Mouse (Mus musculus) lung, embryonic 16.5 days (tissue): Measurements from ENCODE around the gene Dmd. TPM values are rescaled to one million over a fixed set of nuclear protein-coding genes. Genes with fewer than 3 reads are reported as not detected.

Source experiments
- ATAC-seq: fragments of 200-750 bp; cut with Nextera tagmentation; 2 replicates; pipeline ENCODE4 v1.8.0; 2017; ENCODE audit warnings: low read depth, mild to moderate bottlenecking, moderate library complexity
- H3K27ac ChIP-seq: fragments of 300-500 bp; sonication (generic); 2 replicates; pipeline ENCODE4 v1.5.1; 2014; ENCODE audit warnings: mild to moderate bottlenecking, control low read depth, low read length
- H3K27me3 ChIP-seq: fragments of 300-500 bp; sonication (generic); 2 replicates; pipeline ENCODE4 v1.6.1; 2014; ENCODE audit warnings: low read depth, low read length, mixed read lengths; ENCODE audit not compliant: control insufficient read depth, insufficient read depth
- H3K36me3 ChIP-seq: fragments of 300-500 bp; sonication (generic); 2 replicates; pipeline ENCODE4 v1.6.1; 2014; ENCODE audit warnings: low read length; ENCODE audit not compliant: control insufficient read depth, insufficient read depth
- H3K4me1 ChIP-seq: fragments of 300-500 bp; sonication (generic); replicated peaks from 2 replicates; pipeline ENCODE4 v1.6.1; 2014; ENCODE audit warnings: low read length, mixed read lengths; ENCODE audit not compliant: control insufficient read depth, insufficient read depth
- H3K4me2 ChIP-seq: fragments of 300-500 bp; sonication (generic); 2 replicates; pipeline ENCODE4 v1.6.1; 2014; ENCODE audit warnings: low read depth, low read length, control low read depth
- H3K4me3 ChIP-seq: fragments of 300-500 bp; sonication (generic); 2 replicates; pipeline ENCODE4 v1.5.1; 2014; ENCODE audit warnings: mild to moderate bottlenecking, low read length, control low read depth
- H3K9ac ChIP-seq: fragments of 300-500 bp; sonication (generic); 2 replicates; pipeline ENCODE4 v1.6.1; 2014; ENCODE audit warnings: low read length, control low read depth
- H3K9me3 ChIP-seq: fragments of 300-500 bp; sonication (generic); 2 replicates; pipeline ENCODE4 v1.6.1; 2016; ENCODE audit warnings: low read length; ENCODE audit not compliant: control insufficient read depth
- WGBS: fragments of 180-500 bp; shearing (Covaris S2); extraction: QIAGEN DNeasy Blood & Tissue Kit; methylation state at CpG from one replicate; pipeline ENCODE4 v1.1.7; 2014; 5-methylcytosine and 5-hydroxymethylcytosine counted together
- polyA plus RNA-seq: library from polyadenylated mRNA; unstranded; fragments of >200 nt; fragmentation: Nextera tagmentation; extraction: Ambion mirVana; gene quantifications from 2 replicates; pipeline ENCODE4 v1.2.1, GENCODE M21; 2015

The Dmd gene
- polyA plus RNA-seq, 1 experiment from 2014 or later: 29.7 TPM

GRCm38 (mm10) chrX:84165872-84166271 lies 1217.2 kb downstream of the Dmd start:
- Histone ChIP-seq H3K27ac (no peak overlapping the region), H3K36me3 (no peaks in the 10 kb centered on the region), H3K4me2 (no peak overlapping the region), H3K4me3 (no peak overlapping the region), H3K27me3 (no peaks in the 10 kb centered on the region), H3K4me1 (no peaks in the 10 kb centered on the region), H3K9me3 (no peaks in the 10 kb centered on the region), H3K9ac (no peak overlapping the region)
- 42% methylated on average over 2 of the region's 2 CpGs for WGBS
- ATAC-seq: no peak

GRCm38 (mm10) chrX:84241297-84241859 lies 1292.7 kb downstream of the Dmd start:
- no peak overlapping the region for H3K27ac ChIP-seq
- ATAC-seq: no peak
- H3K9ac ChIP-seq: no peak overlapping the region
- no peaks in the 10 kb centered on the region for H3K27me3 ChIP-seq
- no peaks in the 10 kb centered on the region for H3K36me3 ChIP-seq
- H3K4me2 ChIP-seq: no peak overlapping the region
- H3K9me3 ChIP-seq: no peaks in the 10 kb centered on the region
- no peaks in the 10 kb centered on the region for H3K4me1 ChIP-seq
- H3K4me3 ChIP-seq: no peak overlapping the region
- WGBS: 45% methylated on average over 2 of the region's 2 CpGs

GRCm38 (mm10) chrX:84330593-84330992 lies 1381.9 kb downstream of the Dmd start:
- ATAC-seq: no peak
- Histone ChIP-seq H3K4me3 (no peak overlapping the region), H3K4me2 (no peak overlapping the region), H3K9ac (no peak overlapping the region), H3K9me3 (no peaks in the 10 kb centered on the region), H3K4me1 (no peaks in the 10 kb centered on the region), H3K27me3 (no peaks in the 10 kb centered on the region), H3K27ac (no peak overlapping the region), H3K36me3 (no peaks in the 10 kb centered on the region)

- H3K27me3 ChIP-seq: no peaks in the 10 kb centered on the region
- H3K4me3 ChIP-seq: no peak overlapping the region
- no peaks in the 10 kb centered on the region for H3K36me3 ChIP-seq
- 85% methylated on average over 1 of the region's 1 CpGs for WGBS
- H3K4me1 ChIP-seq: no peaks in the 10 kb centered on the region
- H3K9ac ChIP-seq: no peak overlapping the region
- H3K27ac ChIP-seq: no peak overlapping the region
- H3K4me2 ChIP-seq: no peak overlapping the region
- no peak for ATAC-seq
- H3K9me3 ChIP-seq: no peaks in the 10 kb centered on the region
Observed at GRCm38 (mm10) chrX:84332177-84332576, 1383.5 kb downstream of the Dmd start.

GRCm38 (mm10) chrX:84364981-84365380 lies 1416.3 kb downstream of the Dmd start:
- Histone ChIP-seq H3K4me1 (no peaks in the 10 kb centered on the region), H3K9ac (no peak overlapping the region), H3K36me3 (no peaks in the 10 kb centered on the region), H3K27me3 (no peaks in the 10 kb centered on the region), H3K4me2 (no peak overlapping the region), H3K27ac (no peak overlapping the region), H3K9me3 (no peaks in the 10 kb centered on the region), H3K4me3 (no peak overlapping the region)
- ATAC-seq: no peak

- Histone ChIP-seq H3K9me3 (no peaks in the 10 kb centered on the region), H3K4me2 (no peak overlapping the region), H3K4me1 (no peaks in the 10 kb centered on the region), H3K4me3 (no peak overlapping the region), H3K36me3 (no peaks in the 10 kb centered on the region), H3K27me3 (no peaks in the 10 kb centered on the region), H3K9ac (no peak overlapping the region), H3K27ac (no peak overlapping the region)
- ATAC-seq: no peak
- 51% methylated on average over 4 of the region's 4 CpGs for WGBS
Observed at GRCm38 (mm10) chrX:84435608-84436007, 1486.9 kb downstream of the Dmd start.

- H3K27ac ChIP-seq: no peak overlapping the region
- no peak overlapping the region for H3K4me2 ChIP-seq
- H3K4me1 ChIP-seq: no peaks in the 10 kb centered on the region
- ATAC-seq: no peak
- 73% methylated on average over 4 of the region's 4 CpGs for WGBS
- no peak overlapping the region for H3K4me3 ChIP-seq
- H3K9ac ChIP-seq: no peak overlapping the region
- no peaks in the 10 kb centered on the region for H3K36me3 ChIP-seq
- H3K9me3 ChIP-seq: no peaks in the 10 kb centered on the region
- no peaks in the 10 kb centered on the region for H3K27me3 ChIP-seq
Observed at GRCm38 (mm10) chrX:84436556-84436955, 1487.9 kb downstream of the Dmd start.

- H3K9ac ChIP-seq: no peak overlapping the region
- H3K4me3 ChIP-seq: no peak overlapping the region
- 68% methylated on average over 3 of the region's 3 CpGs for WGBS
- no peaks in the 10 kb centered on the region for H3K36me3 ChIP-seq
- no peak for ATAC-seq
- H3K9me3 ChIP-seq: no peaks in the 10 kb centered on the region
- no peak overlapping the region for H3K27ac ChIP-seq
- H3K4me1 ChIP-seq: no peaks in the 10 kb centered on the region
- no peaks in the 10 kb centered on the region for H3K27me3 ChIP-seq
- no peak overlapping the region for H3K4me2 ChIP-seq
Observed at GRCm38 (mm10) chrX:84442996-84443395, 1494.3 kb downstream of the Dmd start.

GRCm38 (mm10) chrX:84443985-84444384 lies 1495.3 kb downstream of the Dmd start:
- H3K27me3 ChIP-seq: no peaks in the 10 kb centered on the region
- no peaks in the 10 kb centered on the region for H3K36me3 ChIP-seq
- H3K4me3 ChIP-seq: no peak overlapping the region
- no peaks in the 10 kb centered on the region for H3K4me1 ChIP-seq
- H3K4me2 ChIP-seq: no peak overlapping the region
- WGBS: 66% methylated on average over 3 of the region's 3 CpGs
- H3K9me3 ChIP-seq: no peaks in the 10 kb centered on the region
- H3K9ac ChIP-seq: no peak overlapping the region
- ATAC-seq: no peak
- no peak overlapping the region for H3K27ac ChIP-seq

- Histone ChIP-seq H3K4me1 (no peaks in the 10 kb centered on the region), H3K9me3 (no peaks in the 10 kb centered on the region), H3K27me3 (no peaks in the 10 kb centered on the region), H3K9ac (no peak overlapping the region), H3K27ac (no peak overlapping the region), H3K36me3 (no peaks in the 10 kb centered on the region), H3K4me2 (no peak overlapping the region), H3K4me3 (no peak overlapping the region)
- ATAC-seq: no peak
Observed at GRCm38 (mm10) chrX:84444638-84445037, 1496.0 kb downstream of the Dmd start.
